Mouse (Mus musculus) limb, embryonic 11.5 days (tissue): ENCODE data around the gene Gpn3. TPM values are rescaled to one million over a fixed set of nuclear protein-coding genes. Genes with fewer than 3 reads are reported as not detected.
"Not testable (repeated sequence)": the region's sequence is repeated elsewhere in the genome, so short reads cannot be mapped to it uniquely, and the experiment has no call there.

Source experiments
- ATAC-seq: fragments of 200-750 bp; cut with Nextera tagmentation; 2 replicates; pipeline ENCODE4 v1.8.0; 2017; ENCODE audit warnings: low read depth; ENCODE audit not compliant: insufficient number of reproducible peaks, low FRiP score, low TSS enrichment
- DNase-seq: peaks from one replicate; pipeline ENCODE4 v3.0.0-alpha.2; 2015; ENCODE audit warnings: low spot score
- H3K27ac ChIP-seq: fragments of 300-500 bp; sonication (generic); replicated peaks from 2 replicates; pipeline ENCODE4 v1.5.1; 2014; ENCODE audit warnings: low read depth, mild to moderate bottlenecking, low read length
- H3K27me3 ChIP-seq: fragments of 300-500 bp; sonication (generic); 2 replicates; pipeline ENCODE4 v1.6.1; 2014; ENCODE audit warnings: mild to moderate bottlenecking, low read length, mixed read lengths; ENCODE audit not compliant: control insufficient read depth, insufficient read depth
- H3K36me3 ChIP-seq: fragments of 300-500 bp; sonication (generic); 2 replicates; pipeline ENCODE4 v1.6.1; 2014; ENCODE audit warnings: mild to moderate bottlenecking, low read length, moderate library complexity, mixed read lengths; ENCODE audit not compliant: control insufficient read depth, insufficient read depth
- H3K4me1 ChIP-seq: fragments of 300-500 bp; sonication (generic); 2 replicates; pipeline ENCODE4 v1.6.1; 2014; ENCODE audit warnings: low read length, mixed read lengths; ENCODE audit not compliant: control insufficient read depth, insufficient read depth
- H3K4me2 ChIP-seq: fragments of 300-500 bp; sonication (generic); 2 replicates; pipeline ENCODE4 v1.6.1; 2014; ENCODE audit warnings: low read depth, mild to moderate bottlenecking, moderate library complexity; ENCODE audit not compliant: severe bottlenecking
- H3K4me3 ChIP-seq: fragments of 300-500 bp; sonication (generic); 2 replicates; pipeline ENCODE4 v1.5.1; 2014; ENCODE audit warnings: low read depth, low read length
- H3K9ac ChIP-seq: fragments of 300-500 bp; sonication (generic); 2 replicates; pipeline ENCODE4 v1.6.1; 2014; ENCODE audit warnings: mild to moderate bottlenecking, low read length
- H3K9me3 ChIP-seq: fragments of 300-500 bp; sonication (generic); 2 replicates; pipeline ENCODE4 v1.6.1; 2016; ENCODE audit warnings: low read length; ENCODE audit not compliant: control insufficient read depth
- WGBS: fragments of 180-500 bp; shearing (Covaris S2); extraction: QIAGEN DNeasy Blood & Tissue Kit; methylation state at CpG from one replicate; pipeline ENCODE4 v1.1.7; 2014; 5-methylcytosine and 5-hydroxymethylcytosine counted together
- polyA plus RNA-seq: library from polyadenylated mRNA; unstranded; fragments of >200 nt; fragmentation: Nextera tagmentation; extraction: Ambion mirVana; gene quantifications from 2 replicates; pipeline ENCODE4 v1.2.1, GENCODE M21; 2014

The Gpn3 gene
- polyA plus RNA-seq, 1 experiment from 2014 or later = 89.3 TPM

DNA sequence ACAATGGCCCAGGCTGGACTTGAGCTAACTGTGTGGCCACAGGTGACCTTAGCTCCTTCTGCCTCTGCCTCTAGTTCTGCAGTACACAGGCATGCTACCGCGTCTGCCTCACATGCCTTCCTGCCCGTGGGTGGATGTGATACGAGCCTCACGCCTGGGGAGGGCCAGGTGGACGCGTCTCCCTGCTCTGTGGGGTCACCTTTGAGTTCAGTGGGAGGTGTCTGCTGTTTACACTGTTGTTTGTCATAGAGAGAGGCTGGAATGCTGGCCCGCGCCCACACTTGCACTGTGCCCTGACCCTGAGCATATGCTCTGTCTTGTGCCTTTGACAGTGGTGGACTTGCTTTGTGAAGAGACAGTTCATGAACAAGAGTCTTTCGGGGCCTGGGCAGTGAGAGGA is 33.9 kb downstream of the Gpn3 start:
- WGBS = 98% methylated on average over 10 of the region's 10 CpGs
- DNase-seq (no peak), ATAC-seq (no peak)
- Histone ChIP-seq H3K36me3 (peaks cover 26% of the 10 kb centered on the region), H3K9ac (no peak overlapping the region), H3K27ac (no peak overlapping the region), H3K9me3 (no peaks in the 10 kb centered on the region; the same call in 1 of the 2 replicates), H3K27me3 (no peaks in the 10 kb centered on the region), H3K4me3 (no peak overlapping the region), H3K4me1 (no peaks in the 10 kb centered on the region), H3K4me2 (no peak overlapping the region)

DNA sequence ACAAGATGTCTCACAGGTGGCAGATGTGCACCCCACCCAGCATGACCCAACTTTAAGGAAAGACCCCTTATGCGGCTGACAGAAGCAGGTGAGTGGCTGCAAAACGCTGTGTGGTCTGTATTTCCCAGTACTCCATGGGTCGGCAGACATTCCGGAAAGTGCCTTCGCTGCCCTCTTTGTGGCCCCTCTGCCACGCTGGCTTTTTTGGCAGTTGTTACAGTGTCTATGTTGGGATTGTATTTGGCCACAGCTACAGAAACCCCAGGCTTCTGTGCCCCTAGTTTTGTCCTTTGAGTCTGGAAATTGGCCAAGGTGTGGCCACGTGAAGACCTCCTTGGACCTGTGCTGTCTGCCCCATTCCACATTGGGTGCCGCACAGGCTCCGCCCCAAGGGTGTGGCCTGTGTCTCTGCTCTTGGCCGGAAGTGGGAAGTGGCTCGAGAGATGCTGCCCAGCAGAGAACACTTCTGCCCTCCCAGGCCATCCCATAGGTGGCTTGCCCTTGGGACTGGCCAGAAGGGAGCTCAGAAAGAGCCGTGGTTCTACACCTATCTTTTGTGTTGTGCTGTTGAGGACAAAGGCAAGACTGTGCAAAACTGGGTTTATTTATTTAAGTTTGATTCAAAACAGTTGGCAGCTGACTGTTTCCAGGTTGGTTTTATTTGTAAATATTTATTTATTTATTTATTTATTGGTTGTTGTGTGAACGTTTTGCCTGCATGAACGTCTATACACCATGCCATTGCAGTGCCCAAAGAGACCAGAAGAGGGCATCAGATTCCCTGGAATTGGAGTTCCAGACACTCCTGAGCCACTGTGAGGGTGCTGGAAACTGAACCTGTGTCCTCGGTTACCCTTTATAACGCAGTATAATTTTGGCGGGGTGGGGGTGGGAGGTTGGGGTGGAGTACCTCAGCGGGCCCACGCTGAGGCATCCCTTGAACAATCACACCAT is 38.3 kb downstream of the Gpn3 start:
- Histone ChIP-seq H3K9me3 (no peaks in the 10 kb centered on the region; the same call in 1 of the 2 replicates), H3K36me3 (peaks cover 17% of the 10 kb centered on the region), H3K9ac (no peak overlapping the region), H3K4me1 (no peaks in the 10 kb centered on the region), H3K27me3 (no peaks in the 10 kb centered on the region), H3K27ac (no peak overlapping the region), H3K4me2 (no peak overlapping the region), H3K4me3 (no peak overlapping the region)
- 86% methylated on average over 19 of the region's 19 CpGs for WGBS
- no peak for DNase-seq
- ATAC-seq = no peak

DNA sequence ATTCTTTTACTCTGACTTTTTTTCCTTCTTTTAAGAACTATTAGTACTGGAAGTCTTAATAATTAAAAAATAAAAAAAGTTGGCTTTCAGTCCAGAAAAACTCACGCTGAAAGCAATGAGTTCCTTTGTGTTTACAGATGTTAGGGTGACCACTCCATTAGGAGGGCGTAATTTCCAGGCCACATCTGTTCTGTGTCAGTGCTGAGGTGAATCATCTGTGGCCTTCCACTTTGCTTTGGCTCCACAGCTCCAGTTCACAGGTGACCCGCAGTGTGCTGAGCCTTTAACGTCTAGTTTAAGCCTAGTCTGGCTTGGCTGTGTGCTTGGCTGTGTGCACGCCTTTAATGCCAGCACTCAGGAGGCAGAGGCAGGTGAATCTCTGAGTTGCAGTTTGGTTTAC is 40.2 kb downstream of the Gpn3 start:
- ATAC-seq (no peak), DNase-seq (no peak)
- no peak overlapping the region for H3K4me2 ChIP-seq
- H3K27ac ChIP-seq = no peak overlapping the region
- no peak overlapping the region for H3K9ac ChIP-seq
- H3K27me3 ChIP-seq = no peaks in the 10 kb centered on the region
- H3K36me3 ChIP-seq = peaks cover 2% of the 10 kb centered on the region; the same call in 1 of the 2 replicates
- no peaks in the 10 kb centered on the region; the same call in 1 of the 2 replicates for H3K9me3 ChIP-seq
- 71% methylated on average over 5 of the region's 5 CpGs for WGBS
- no peak overlapping the region for H3K4me3 ChIP-seq
- H3K4me1 ChIP-seq = no peaks in the 10 kb centered on the region

GRCm38 (mm10) chr5:122412826-122413225 is 41.1 kb downstream of the Gpn3 start:
- no peak for ATAC-seq
- 60% methylated on average over 6 of the region's 6 CpGs for whole genome bisulfite sequencing
- Histone ChIP-seq H3K4me1 (no peaks in the 10 kb centered on the region), H3K36me3 (no peaks in the 10 kb centered on the region; the same call in 1 of the 2 replicates), H3K9ac (no peak overlapping the region), H3K4me2 (no peak overlapping the region), H3K27me3 (no peaks in the 10 kb centered on the region), H3K4me3 (no peak overlapping the region), H3K9me3 (no peaks in the 10 kb centered on the region; the same call in 1 of the 2 replicates), H3K27ac (no peak overlapping the region)
- DNase-seq = no peak

- Histone ChIP-seq H3K4me3 (no peak overlapping the region), H3K4me2 (no peak overlapping the region), H3K36me3 (no peaks in the 10 kb centered on the region; the same call in 1 of the 2 replicates), H3K9me3 (no peaks in the 10 kb centered on the region; the same call in 1 of the 2 replicates), H3K4me1 (no peaks in the 10 kb centered on the region), H3K27ac (no peak overlapping the region), H3K27me3 (no peaks in the 10 kb centered on the region), H3K9ac (no peak overlapping the region)
- no peak for DNase-seq
- WGBS = 90% methylated on average over 5 of the region's 5 CpGs
- no peak for ATAC-seq
Measured at GRCm38 (mm10) chr5:122414351-122414750, 42.7 kb downstream of the Gpn3 start.

GRCm38 (mm10) chr5:122415465-122415864 is 43.8 kb downstream of the Gpn3 start:
- H3K4me1 ChIP-seq = no peaks in the 10 kb centered on the region
- DNase-seq (no peak), ATAC-seq (no peak)
- no peak overlapping the region for H3K4me3 ChIP-seq
- no peak overlapping the region for H3K4me2 ChIP-seq
- 91% methylated on average over 12 of the region's 12 CpGs for WGBS
- no peak overlapping the region for H3K27ac ChIP-seq
- H3K9me3 ChIP-seq = no peaks in the 10 kb centered on the region; the same call in 1 of the 2 replicates
- H3K9ac ChIP-seq = no peak overlapping the region
- no peaks in the 10 kb centered on the region for H3K36me3 ChIP-seq
- H3K27me3 ChIP-seq = no peaks in the 10 kb centered on the region

- 70% methylated on average over 4 of the region's 4 CpGs for WGBS
- ATAC-seq, DNase-seq: not testable (repeated sequence)
Measured at GRCm38 (mm10) chr5:122420676-122421075, 49.0 kb downstream of the Gpn3 start.

DNA sequence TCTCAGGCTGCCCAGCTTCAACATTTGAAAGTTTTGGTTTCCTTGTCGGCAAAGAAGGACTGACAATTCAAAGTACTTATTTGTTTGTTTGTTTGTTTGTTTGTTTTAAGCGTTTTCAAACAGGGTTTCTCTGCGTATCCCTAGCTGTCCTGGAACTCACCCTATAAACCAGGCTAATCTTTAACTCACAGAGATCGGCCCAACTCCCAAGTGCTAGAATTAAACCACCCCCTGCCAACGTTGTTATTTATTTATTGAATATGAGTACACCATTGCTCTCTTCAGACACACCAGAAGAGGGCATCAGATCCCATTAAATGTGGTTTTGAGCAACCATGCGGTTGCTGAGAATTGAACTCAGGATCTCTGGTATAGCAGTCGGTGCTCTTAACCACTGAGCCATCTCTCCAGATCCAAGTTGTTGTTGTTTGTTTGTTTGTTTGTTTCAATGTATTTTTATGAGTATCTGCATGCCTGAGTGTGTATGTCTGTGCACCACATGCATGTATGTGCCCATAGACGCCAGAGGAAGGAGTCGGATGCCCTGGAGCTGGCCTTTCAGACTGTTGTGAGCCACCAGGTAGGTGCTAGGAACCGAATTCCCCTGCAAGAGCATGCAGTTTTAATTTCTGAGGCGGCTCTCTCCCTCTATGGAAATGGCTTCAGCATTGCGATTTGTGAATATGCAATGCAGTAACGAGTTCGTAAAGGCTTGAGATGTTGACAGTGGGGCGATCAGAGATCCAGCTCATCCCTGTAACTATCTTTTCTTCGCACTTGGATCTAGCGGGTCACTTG is 49.8 kb downstream of the Gpn3 start, which contains the start of gene Anapc7:
Gene Anapc7 (plus strand): TSS at position 423 of the 798 bp plus-strand sequence.
- peak within 1 kb of the TSS; percentile 89 for H3K9ac ChIP-seq
- H3K4me3 ChIP-seq = peak within 1 kb of the TSS; percentile 93
- no peaks in the 10 kb centered on the region for H3K36me3 ChIP-seq
- no peaks in the 10 kb centered on the region; the same call in 1 of the 2 replicates for H3K4me1 ChIP-seq
- peak within 1 kb of the TSS; percentile 93 for H3K4me2 ChIP-seq
- WGBS = 25% methylated on average over 17 of the region's 17 CpGs
- peak within 1 kb of the TSS; percentile 64; the same call in 1 of the 2 replicates for H3K27ac ChIP-seq
- H3K9me3 ChIP-seq = no peaks in the 10 kb centered on the region
- ATAC-seq (no peak), DNase-seq (no peak)
- H3K27me3 ChIP-seq = no peaks in the 10 kb centered on the region

More at GRCm38 (mm10) chr5:122420676-122421075, 49.0 kb downstream of the Gpn3 start:
- not testable (repeated sequence) for H3K4me1 ChIP-seq, H3K4me2 ChIP-seq, H3K4me3 ChIP-seq, H3K27ac ChIP-seq, H3K36me3 ChIP-seq, H3K9ac ChIP-seq, H3K27me3 ChIP-seq, H3K9me3 ChIP-seq
